Mouse (Mus musculus): ENCODE measurements at regions not wholly inside any gene's neighbourhood (a gene's known extent, or its start where the extent isn't known, plus 50 kb on each side); places are given as distances from the start of the nearest gene placed in this dataset.

GRCm38 (mm10) chr2:116976951-116977503 is 98.5 kb downstream of the Tmco5 start:
- Histone ChIP-seq H3K4me1 (ENCODE audit: control insufficient read depth, low read depth, low read length) (no peaks in the 10 kb centered on the region; the same call in 1 of the 2 replicates), H3K27ac (ENCODE audit: low read length) (no peak overlapping the region; the same call in 1 of the 2 replicates), H3K9ac (ENCODE audit: low read depth, low read length) (no peak overlapping the region), H3K4me3 (ENCODE audit: low read depth, low read length) (no peak overlapping the region), H3K36me3 (ENCODE audit: control insufficient read depth, insufficient read depth) (no peaks in the 10 kb centered on the region), H3K4me2 (ENCODE audit: low read depth, low read length) (no peak overlapping the region), H3K9me3 (replicated peaks; ENCODE audit: control insufficient read depth, low read length) (no peaks in the 10 kb centered on the region), H3K27me3 (ENCODE audit: control insufficient read depth, insufficient read depth, low read depth, low read length) (peaks cover 29% of the 10 kb centered on the region)
- 37% methylated on average over 9 of the region's 9 CpGs for WGBS (ENCODE audit: insufficient replicate concordance)
- ATAC-seq (ENCODE audit: low read depth), result no peak

- H3K27ac ChIP-seq (ENCODE audit: low read length), result no peak overlapping the region
- no peak overlapping the region for H3K4me3 ChIP-seq (ENCODE audit: low read depth, low read length)
- H3K4me1 ChIP-seq (ENCODE audit: control insufficient read depth, low read depth, low read length), result no peaks in the 10 kb centered on the region
- H3K9ac ChIP-seq (ENCODE audit: low read depth, low read length), result no peak overlapping the region
- no peaks in the 10 kb centered on the region for H3K9me3 ChIP-seq (replicated peaks; ENCODE audit: control insufficient read depth, low read length)
- no peak overlapping the region for H3K4me2 ChIP-seq (ENCODE audit: low read depth, low read length)
- ATAC-seq (ENCODE audit: low read depth), result no peak
- H3K27me3 ChIP-seq (ENCODE audit: control insufficient read depth, insufficient read depth, low read depth, low read length), result peaks cover 29% of the 10 kb centered on the region
- no peaks in the 10 kb centered on the region for H3K36me3 ChIP-seq (ENCODE audit: control insufficient read depth, insufficient read depth)
- WGBS (ENCODE audit: insufficient replicate concordance), result 43% methylated on average over 10 of the region's 10 CpGs
Observed at GRCm38 (mm10) chr2:116977771-116978600, 99.5 kb downstream of the Tmco5 start.

- H3K4me2 ChIP-seq (ENCODE audit: low read depth, low read length), result no peak overlapping the region
- H3K4me1 ChIP-seq (ENCODE audit: control insufficient read depth, low read depth, low read length), result no peaks in the 10 kb centered on the region
- H3K9ac ChIP-seq (ENCODE audit: low read depth, low read length), result no peak overlapping the region
- no peaks in the 10 kb centered on the region for H3K9me3 ChIP-seq (replicated peaks; ENCODE audit: control insufficient read depth, low read length)
- no peak overlapping the region for H3K27ac ChIP-seq (ENCODE audit: low read length)
- no peak overlapping the region for H3K4me3 ChIP-seq (ENCODE audit: low read depth, low read length)
- H3K36me3 ChIP-seq (ENCODE audit: control insufficient read depth, insufficient read depth), result no peaks in the 10 kb centered on the region
- peaks cover 29% of the 10 kb centered on the region for H3K27me3 ChIP-seq (ENCODE audit: control insufficient read depth, insufficient read depth, low read depth, low read length)
- 50% methylated on average over 4 of the region's 4 CpGs for WGBS (ENCODE audit: insufficient replicate concordance)
- ATAC-seq (ENCODE audit: low read depth), result no peak
Observed at GRCm38 (mm10) chr2:116978809-116979208, 100.3 kb downstream of the Tmco5 start.

GRCm38 (mm10) chr2:116979561-116980391 is 101.3 kb downstream of the Tmco5 start:
- Histone ChIP-seq H3K36me3 (ENCODE audit: control insufficient read depth, insufficient read depth) (no peaks in the 10 kb centered on the region), H3K27ac (ENCODE audit: low read length) (no peak overlapping the region), H3K27me3 (ENCODE audit: control insufficient read depth, insufficient read depth, low read depth, low read length) (peaks cover 23% of the 10 kb centered on the region), H3K4me3 (ENCODE audit: low read depth, low read length) (no peak overlapping the region), H3K4me2 (ENCODE audit: low read depth, low read length) (no peak overlapping the region), H3K9ac (ENCODE audit: low read depth, low read length) (no peak overlapping the region), H3K4me1 (ENCODE audit: control insufficient read depth, low read depth, low read length) (no peaks in the 10 kb centered on the region), H3K9me3 (replicated peaks; ENCODE audit: control insufficient read depth, low read length) (no peaks in the 10 kb centered on the region)
- no peak for ATAC-seq (ENCODE audit: low read depth)
- WGBS (ENCODE audit: insufficient replicate concordance), result 24% methylated on average over 10 of the region's 10 CpGs

- Histone ChIP-seq H3K9ac (ENCODE audit: low read depth, low read length) (no peak overlapping the region), H3K4me1 (ENCODE audit: control insufficient read depth, low read depth, low read length) (no peaks in the 10 kb centered on the region), H3K9me3 (replicated peaks; ENCODE audit: control insufficient read depth, low read length) (no peaks in the 10 kb centered on the region), H3K27me3 (ENCODE audit: control insufficient read depth, insufficient read depth, low read depth, low read length) (peaks cover 13% of the 10 kb centered on the region), H3K4me2 (ENCODE audit: low read depth, low read length) (no peak overlapping the region), H3K27ac (ENCODE audit: low read length) (no peak overlapping the region), H3K4me3 (ENCODE audit: low read depth, low read length) (no peak overlapping the region), H3K36me3 (ENCODE audit: control insufficient read depth, insufficient read depth) (no peaks in the 10 kb centered on the region)
- 51% methylated on average over 5 of the region's 5 CpGs for WGBS (ENCODE audit: insufficient replicate concordance)
- ATAC-seq (ENCODE audit: low read depth), result no peak
Observed at GRCm38 (mm10) chr2:116980692-116981091, 102.2 kb downstream of the Tmco5 start.

GRCm38 (mm10) chr2:116983351-116983750 is 104.9 kb downstream of the Tmco5 start:
- Histone ChIP-seq H3K4me3 (ENCODE audit: low read depth, low read length) (no peak overlapping the region), H3K27me3 (ENCODE audit: control insufficient read depth, insufficient read depth, low read depth, low read length) (no peaks in the 10 kb centered on the region), H3K9ac (ENCODE audit: low read depth, low read length) (no peak overlapping the region), H3K4me2 (ENCODE audit: low read depth, low read length) (no peak overlapping the region), H3K27ac (ENCODE audit: low read length) (no peak overlapping the region), H3K4me1 (ENCODE audit: control insufficient read depth, low read depth, low read length) (no peaks in the 10 kb centered on the region), H3K36me3 (ENCODE audit: control insufficient read depth, insufficient read depth) (no peaks in the 10 kb centered on the region), H3K9me3 (replicated peaks; ENCODE audit: control insufficient read depth, low read length) (no peaks in the 10 kb centered on the region)
- no peak for ATAC-seq (ENCODE audit: low read depth)
- WGBS (ENCODE audit: insufficient replicate concordance), result 61% methylated on average over 5 of the region's 5 CpGs

GRCm38 (mm10) chr2:116983821-116984351 is 105.4 kb downstream of the Tmco5 start:
- Histone ChIP-seq H3K9ac (ENCODE audit: low read depth, low read length) (no peak overlapping the region), H3K36me3 (ENCODE audit: control insufficient read depth, insufficient read depth) (no peaks in the 10 kb centered on the region), H3K27me3 (ENCODE audit: control insufficient read depth, insufficient read depth, low read depth, low read length) (no peaks in the 10 kb centered on the region), H3K9me3 (replicated peaks; ENCODE audit: control insufficient read depth, low read length) (no peaks in the 10 kb centered on the region), H3K27ac (ENCODE audit: low read length) (no peak overlapping the region), H3K4me2 (ENCODE audit: low read depth, low read length) (no peak overlapping the region), H3K4me1 (ENCODE audit: control insufficient read depth, low read depth, low read length) (no peaks in the 10 kb centered on the region), H3K4me3 (ENCODE audit: low read depth, low read length) (no peak overlapping the region)
- no peak for ATAC-seq (ENCODE audit: low read depth)
- 32% methylated on average over 10 of the region's 10 CpGs for WGBS (ENCODE audit: insufficient replicate concordance)

- Histone ChIP-seq H3K9me3 (replicated peaks; ENCODE audit: control insufficient read depth, low read length) (no peaks in the 10 kb centered on the region), H3K27me3 (ENCODE audit: control insufficient read depth, insufficient read depth, low read depth, low read length) (no peaks in the 10 kb centered on the region), H3K4me2 (ENCODE audit: low read depth, low read length) (no peak overlapping the region), H3K4me1 (ENCODE audit: control insufficient read depth, low read depth, low read length) (no peaks in the 10 kb centered on the region), H3K27ac (ENCODE audit: low read length) (no peak overlapping the region), H3K36me3 (ENCODE audit: control insufficient read depth, insufficient read depth) (no peaks in the 10 kb centered on the region), H3K9ac (ENCODE audit: low read depth, low read length) (no peak overlapping the region), H3K4me3 (ENCODE audit: low read depth, low read length) (no peak overlapping the region)
- WGBS (ENCODE audit: insufficient replicate concordance), result 43% methylated on average over 3 of the region's 3 CpGs
- ATAC-seq (ENCODE audit: low read depth), result no peak
Observed at GRCm38 (mm10) chr2:116984597-116984996, 106.1 kb downstream of the Tmco5 start.

Measured in liver, embryonic 16.5 days (tissue).